Comparison of ENCODE assay signal across 9 mouse cellular contexts in genomic region chr17:55976255-55976862, GRCm38 (mm10). TPM values are rescaled to one million over a fixed set of nuclear protein-coding genes. Genes with fewer than 3 reads are reported as not detected.
DNase-seq lines count a peak whose midpoint lies in the region; ATAC-seq and TF ChIP-seq lines count a peak whose summit lies in the region.
"Had no signal": no experiment of that assay in that cellular context is flagged by ENCODE, and none has a peak within 500 bp of the region (broad histone marks: within the 10 kb centered on the region; RNA-seq: fewer than 3 reads in every experiment).

No protein-coding gene starts in this region.

- no peak overlapping the region for H3K4me3 ChIP-seq in liver, embryonic 14.5 days (ENCODE audit: insufficient read depth in 1 of 2, low read depth in 2 of 2, low read length in 2 of 2)
- H3K4me3 ChIP-seq: embryonic facial prominence, embryonic 15.5 days had no signal

- ATAC-seq in liver, embryonic 14.5 days (ENCODE audit: insufficient read depth), result peak; percentile 51

- WGBS in liver, embryonic 14.5 days (ENCODE audit: insufficient replicate concordance), result 14% methylated on average over 13 of the region's 13 CpGs

- no peak overlapping the region for H3K9ac ChIP-seq in liver, embryonic 14.5 days (replicated peaks)
- H3K9ac ChIP-seq: embryonic facial prominence, embryonic 15.5 days had no signal

- peak; percentile 79 to 82 for DNase-seq in B cell, adult 2 months
- peak; percentile 83 to 93 for DNase-seq in adrenal gland, adult (ENCODE audit: inconsistent age in 2 of 2, low spot score in 1 of 2)
- peak; percentile 82 for DNase-seq in embryo, embryonic 11 days
- DNase-seq in heart, adult 8-10 months (ENCODE audit: low spot score), result peak; percentile 67
- peak; percentile 85 for DNase-seq in kidney, adult 9 months
- no peak for DNase-seq in liver, embryonic 14.5 days (ENCODE audit: low read depth in 3 of 3, low spot score in 3 of 3)
- DNase-seq in natural killer cell, adult 2 months (ENCODE audit: low spot score in 2 of 2), result peak; percentile 49 to 71
- peak; percentile 84 for DNase-seq in splenic B cell, adult 2 months (ENCODE audit: low read depth, low spot score)

- 0 out of 4 replicates have a peak, but pooled peaks cover 0 to 4% of the 10 kb centered on the region in 2 experiments for H3K4me1 ChIP-seq in liver, embryonic 14.5 days (replicated peaks; ENCODE audit: control insufficient read depth in 2 of 2, insufficient read depth in 2 of 2, low read length in 1 of 2)

- peaks cover 5% of the 10 kb centered on the region for H3K27me3 ChIP-seq in liver, embryonic 14.5 days (ENCODE audit: control insufficient read depth, insufficient read depth, low read length)
- H3K27me3 ChIP-seq in splenic B cell, adult 2 months (ENCODE audit: control insufficient read depth, insufficient read depth, low read length, poor library complexity, severe bottlenecking), result no peaks in the 10 kb centered on the region
- H3K27me3 ChIP-seq: embryonic facial prominence, embryonic 15.5 days had no signal

- peak; percentile 78 for TF ChIP-seq CTCF in liver, embryonic 14.5 days (IDR thresholded peaks at IDR 0.05; ENCODE audit: low read depth)

- no peak overlapping the region for H3K4me2 ChIP-seq in liver, embryonic 14.5 days (ENCODE audit: low read depth)
- H3K4me2 ChIP-seq: embryonic facial prominence, embryonic 15.5 days had no signal

- H3K27ac ChIP-seq in liver, embryonic 14.5 days, result no peak overlapping the region
- H3K27ac ChIP-seq: embryonic facial prominence, embryonic 15.5 days had no signal

- no peaks in the 10 kb centered on the region for H3K36me3 ChIP-seq in liver, embryonic 14.5 days (replicated peaks; ENCODE audit: control insufficient read depth, insufficient read depth, low read depth)
- H3K36me3 ChIP-seq in splenic B cell, adult 2 months (ENCODE audit: control insufficient read depth, insufficient read depth, low read length, poor library complexity, severe bottlenecking), result no peaks in the 10 kb centered on the region
- H3K36me3 ChIP-seq: embryonic facial prominence, embryonic 15.5 days had no signal

- TF ChIP-seq EP300 in liver, embryonic 14.5 days (IDR thresholded peaks at IDR 0.05; ENCODE audit: low read depth), result no peak

- no peaks in the 10 kb centered on the region for H3K9me3 ChIP-seq in liver, embryonic 14.5 days (ENCODE audit: control insufficient read depth, low read length)
- H3K9me3 ChIP-seq: embryonic facial prominence, embryonic 15.5 days had no signal

RNA-seq across cellular contexts. Expression of gene Shd, which starts 6.1 kb away (rescaled TPM):
- 1 to 10 TPM in 3 of 4 experiments, under 1 TPM in 1; 0.66 to 2.0 (median 1.5) TPM for total RNA-seq in heart, adult 8-10 months (2022)
- polyA plus RNA-seq in liver, embryonic 14.5 days (2012; rRNA removed), result 0.31 and 0.83 TPM in 2 replicates
- not detected in 2 replicates for polyA plus RNA-seq in liver, embryonic 14.5 days (2014; fragmentation: Nextera tagmentation; extraction: Ambion mirVana)

RNA-seq across cellular contexts. Expression of gene Fsd1, which starts 9.9 kb away (rescaled TPM):
- 1 to 10 TPM in 1 of 4 experiments, under 1 TPM in 1, not detected in 2; 0.52 to 1.6 TPM for total RNA-seq in heart, adult 8-10 months (2022)
- polyA plus RNA-seq in liver, embryonic 14.5 days (2012; rRNA removed), result 0.27 and 0.30 TPM in 2 replicates
- 0.19 and 0.33 TPM in 2 replicates for polyA plus RNA-seq in liver, embryonic 14.5 days (2014; fragmentation: Nextera tagmentation; extraction: Ambion mirVana)

RNA-seq across cellular contexts. Expression of gene Yju2, which starts 17.5 kb away (rescaled TPM):
- 10 to 100 TPM in 1 of 4 experiments, 1 to 10 TPM in 3; 8.2 to 10.3 (median 9.0) TPM for total RNA-seq in heart, adult 8-10 months (2022)
- 3.2 and 5.1 TPM in 2 replicates for polyA plus RNA-seq in liver, embryonic 14.5 days (2012; rRNA removed)
- polyA plus RNA-seq in liver, embryonic 14.5 days (2014; fragmentation: Nextera tagmentation; extraction: Ambion mirVana), result 5.2 and 6.4 TPM in 2 replicates

RNA-seq across cellular contexts. Expression of gene Ebi3, which starts 23.9 kb away (rescaled TPM):
- total RNA-seq in heart, adult 8-10 months (2022), result under 1 TPM; 0.23 to 0.97 (median 0.41) TPM
- 4.1 and 5.5 TPM in 2 replicates for polyA plus RNA-seq in liver, embryonic 14.5 days (2012; rRNA removed)
- polyA plus RNA-seq in liver, embryonic 14.5 days (2014; fragmentation: Nextera tagmentation; extraction: Ambion mirVana), result 3.0 and 4.5 TPM in 2 replicates

RNA-seq across cellular contexts. Expression of gene Zfp119b, which starts 27.1 kb away (rescaled TPM):
- 1 to 10 TPM; 2.4 to 3.9 (median 3.1) TPM for total RNA-seq in heart, adult 8-10 months (2022)
- polyA plus RNA-seq in liver, embryonic 14.5 days (2012; rRNA removed), result 0.44 and 0.76 TPM in 2 replicates
- polyA plus RNA-seq in liver, embryonic 14.5 days (2014; fragmentation: Nextera tagmentation; extraction: Ambion mirVana), result 2.1 and 2.5 TPM in 2 replicates

Comparison
In these comparisons a context has a peak if more than half of its experiments do, and no peak if none do; other contexts are left out.
1. DNase-seq: peak in B cell, adult 2 months (2 of 2), adrenal gland, adult (2 of 2), embryo, embryonic 11 days (single experiment), heart, adult 8-10 months (single experiment), kidney, adult 9 months (single experiment), natural killer cell, adult 2 months (2 of 2) and splenic B cell, adult 2 months (single experiment); none in liver, embryonic 14.5 days (0 of 3).